Mouse (Mus musculus): Measurements from ENCODE around the gene Gng12. TPM values are rescaled to one million over a fixed set of nuclear protein-coding genes. Genes with fewer than 3 reads are reported as not detected.
"Not testable (repeated sequence)": the region's sequence is repeated elsewhere in the genome, so short reads cannot be mapped to it uniquely, and the experiment has no call there.

Gng12 gene
- polyA plus RNA-seq, 2 experiments, result 11.6 to 32.5 TPM

GRCm38 (mm10) chr6:66864463-66864862 is 31.7 kb upstream of the Gng12 start:
- ATAC-seq (ENCODE audit: insufficient read depth) (no peak), DNase-seq (ENCODE audit: low read depth in 3 of 3, low spot score in 3 of 3) (no peak)
- H3K4me1 ChIP-seq (replicated peaks; ENCODE audit: control insufficient read depth in 2 of 2, insufficient read depth in 2 of 2, low read length in 1 of 2), result no peaks in the 10 kb centered on the region
- H3K4me3 ChIP-seq (ENCODE audit: insufficient read depth in 1 of 2, low read depth in 2 of 2, low read length in 2 of 2), result no peak overlapping the region
- no peaks in the 10 kb centered on the region for H3K27me3 ChIP-seq (ENCODE audit: control insufficient read depth, insufficient read depth, low read length)
- H3K36me3 ChIP-seq (replicated peaks; ENCODE audit: control insufficient read depth, insufficient read depth, low read depth), result no peaks in the 10 kb centered on the region
- H3K27ac ChIP-seq, result no peak overlapping the region
- no peak for TF ChIP-seq CTCF (IDR thresholded peaks at IDR 0.05; ENCODE audit: low read depth)
- no peak for TF ChIP-seq EP300 (IDR thresholded peaks at IDR 0.05; ENCODE audit: low read depth)
- H3K9ac ChIP-seq (replicated peaks), result no peak overlapping the region
- H3K9me3 ChIP-seq (ENCODE audit: control insufficient read depth, low read length), result no peaks in the 10 kb centered on the region
- no peak overlapping the region for H3K4me2 ChIP-seq (ENCODE audit: low read depth)
- 67% methylated on average over 2 of the region's 2 CpGs for WGBS (ENCODE audit: insufficient replicate concordance)

- Histone ChIP-seq H3K9ac (replicated peaks) (no peak overlapping the region), H3K4me2 (ENCODE audit: low read depth) (no peak overlapping the region), H3K4me1 (replicated peaks; ENCODE audit: control insufficient read depth in 2 of 2, insufficient read depth in 2 of 2, low read length in 1 of 2) (no peaks in the 10 kb centered on the region), H3K27me3 (ENCODE audit: control insufficient read depth, insufficient read depth, low read length) (no peaks in the 10 kb centered on the region), H3K27ac (no peak overlapping the region), H3K4me3 (ENCODE audit: insufficient read depth in 1 of 2, low read depth in 2 of 2, low read length in 2 of 2) (no peak overlapping the region), H3K36me3 (replicated peaks; ENCODE audit: control insufficient read depth, insufficient read depth, low read depth) (no peaks in the 10 kb centered on the region), H3K9me3 (ENCODE audit: control insufficient read depth, low read length) (no peaks in the 10 kb centered on the region)
- DNase-seq (ENCODE audit: low read depth in 3 of 3, low spot score in 3 of 3) (no peak), ATAC-seq (ENCODE audit: insufficient read depth) (no peak)
- 84% methylated on average over 1 of the region's 1 CpGs for WGBS (ENCODE audit: insufficient replicate concordance)
- no peak for TF ChIP-seq EP300 (IDR thresholded peaks at IDR 0.05; ENCODE audit: low read depth)
- TF ChIP-seq CTCF (IDR thresholded peaks at IDR 0.05; ENCODE audit: low read depth), result no peak
Measured at GRCm38 (mm10) chr6:66866295-66866694, 29.9 kb upstream of the Gng12 start.

DNA sequence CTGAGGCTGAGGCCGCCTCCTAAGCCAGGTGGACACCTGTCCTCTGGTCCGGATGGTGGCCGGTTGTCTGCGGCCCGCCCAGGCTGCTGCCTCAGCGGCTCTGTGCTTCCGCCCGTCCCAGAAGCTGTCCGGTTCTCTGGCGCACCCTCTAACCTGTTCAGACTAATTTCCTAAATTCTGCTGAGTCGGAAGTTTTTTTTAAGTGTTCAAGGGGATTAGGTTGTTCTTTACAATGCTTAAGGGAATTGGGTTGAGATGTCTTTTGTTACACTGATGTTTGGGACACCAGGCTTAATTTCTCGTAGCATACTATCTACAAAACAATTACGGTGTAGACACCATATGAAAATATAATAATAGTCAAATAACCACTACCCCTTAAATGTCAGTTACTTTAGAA is 19.1 kb upstream of the Gng12 start:
- ATAC-seq (ENCODE audit: insufficient read depth); H3K36me3 ChIP-seq (replicated peaks; ENCODE audit: control insufficient read depth, insufficient read depth, low read depth); DNase-seq (ENCODE audit: low read depth in 3 of 3, low spot score in 3 of 3); H3K4me1 ChIP-seq (replicated peaks; ENCODE audit: control insufficient read depth in 2 of 2, insufficient read depth in 2 of 2, low read length in 1 of 2); H3K4me3 ChIP-seq (ENCODE audit: insufficient read depth in 1 of 2, low read depth in 2 of 2, low read length in 2 of 2); H3K9ac ChIP-seq (replicated peaks); H3K9me3 ChIP-seq (ENCODE audit: control insufficient read depth, low read length); H3K27me3 ChIP-seq (ENCODE audit: control insufficient read depth, insufficient read depth, low read length); H3K27ac ChIP-seq; H3K4me2 ChIP-seq (ENCODE audit: low read depth): not testable (repeated sequence)
- 82% methylated on average over 8 of the region's 13 CpGs for WGBS (ENCODE audit: insufficient replicate concordance)

DNA sequence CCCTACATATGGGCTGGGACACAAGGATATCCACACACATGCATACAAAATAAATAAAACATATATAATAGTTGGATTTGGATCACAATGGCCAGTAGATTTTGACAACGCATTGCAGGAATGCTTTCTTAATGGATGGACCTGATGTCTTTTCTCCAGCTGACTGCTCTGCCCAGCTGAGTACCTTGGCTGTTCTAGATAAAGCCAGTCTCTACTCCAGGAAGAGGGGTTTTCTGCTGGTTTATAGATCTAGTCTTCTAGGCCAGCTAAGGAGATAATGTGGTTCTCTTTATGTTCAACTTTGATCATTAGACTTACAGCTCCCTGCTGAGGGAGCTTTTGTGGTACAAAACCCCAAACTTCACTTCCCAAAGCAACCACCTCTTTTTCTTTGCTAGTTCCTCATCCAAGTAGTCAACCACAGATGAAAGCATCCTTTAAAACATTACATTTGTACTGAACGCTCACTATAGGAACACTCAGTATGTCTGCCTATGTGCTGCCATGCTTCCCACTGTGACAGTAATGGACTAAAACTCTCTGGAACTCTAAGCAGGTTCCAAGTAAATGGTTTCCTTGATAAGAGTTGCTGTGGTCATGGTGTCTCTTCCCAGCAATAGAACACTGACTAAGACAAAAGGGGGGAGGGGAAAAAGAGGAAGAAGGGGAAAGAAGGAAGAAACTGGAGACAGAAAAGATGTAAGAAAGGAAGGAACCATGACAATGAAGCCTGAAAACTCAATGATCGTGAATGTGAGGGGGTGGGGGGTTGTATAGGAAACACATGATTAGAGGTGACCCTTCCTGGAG is 5.6 kb upstream of the Gng12 start:
- no peak for DNase-seq (ENCODE audit: low read depth in 3 of 3, low spot score in 3 of 3)
- no peaks in the 10 kb centered on the region for H3K4me1 ChIP-seq (replicated peaks; ENCODE audit: control insufficient read depth in 2 of 2, insufficient read depth in 2 of 2, low read length in 1 of 2)
- H3K4me3 ChIP-seq (ENCODE audit: insufficient read depth in 1 of 2, low read depth in 2 of 2, low read length in 2 of 2), result no peak overlapping the region
- H3K9ac ChIP-seq (replicated peaks), result no peak overlapping the region
- ATAC-seq (ENCODE audit: insufficient read depth), result no peak
- H3K27me3 ChIP-seq (ENCODE audit: control insufficient read depth, insufficient read depth, low read length), result no peaks in the 10 kb centered on the region
- no peak overlapping the region for H3K4me2 ChIP-seq (ENCODE audit: low read depth)
- no peak overlapping the region for H3K27ac ChIP-seq
- WGBS (ENCODE audit: insufficient replicate concordance), result 47% methylated on average over 3 of the region's 3 CpGs
- H3K9me3 ChIP-seq (ENCODE audit: control insufficient read depth, low read length), result no peaks in the 10 kb centered on the region
- TF ChIP-seq CTCF (IDR thresholded peaks at IDR 0.05; ENCODE audit: low read depth) (no peak), EP300 (IDR thresholded peaks at IDR 0.05; ENCODE audit: low read depth) (no peak)
- H3K36me3 ChIP-seq (replicated peaks; ENCODE audit: control insufficient read depth, insufficient read depth, low read depth), result no peaks in the 10 kb centered on the region

DNA sequence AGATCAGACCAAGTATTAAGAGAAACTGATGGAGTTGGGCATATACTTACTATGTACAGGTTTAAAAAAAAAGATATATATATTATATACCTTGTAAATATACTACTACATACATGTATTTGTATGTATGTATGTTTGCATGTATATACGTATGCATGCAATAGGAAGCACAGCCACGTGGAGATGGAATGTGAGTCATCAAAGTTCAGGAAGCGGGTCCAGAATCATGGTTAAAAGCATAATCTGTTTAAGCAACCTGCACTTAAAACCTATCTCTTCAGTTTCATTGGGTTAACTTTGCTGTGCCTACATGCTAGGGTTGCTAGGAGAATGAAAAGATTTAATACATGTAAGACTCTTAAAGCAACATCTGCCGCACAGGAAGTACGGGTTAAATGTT is 2.2 kb upstream of the Gng12 start:
- ATAC-seq (ENCODE audit: insufficient read depth), result no peak
- Histone ChIP-seq H3K9ac (replicated peaks) (no peak overlapping the region), H3K4me3 (ENCODE audit: insufficient read depth in 1 of 2, low read depth in 2 of 2, low read length in 2 of 2) (no peak overlapping the region), H3K27ac (no peak overlapping the region), H3K4me2 (ENCODE audit: low read depth) (no peak overlapping the region), H3K27me3 (ENCODE audit: control insufficient read depth, insufficient read depth, low read length) (no peaks in the 10 kb centered on the region; the same call in 1 of the 2 replicates), H3K4me1 (replicated peaks; ENCODE audit: control insufficient read depth in 2 of 2, insufficient read depth in 2 of 2, low read length in 1 of 2) (peaks cover 4 to 8% of the 10 kb centered on the region in 2 experiments; a peak in 3 of 4 replicates), H3K36me3 (replicated peaks; ENCODE audit: control insufficient read depth, insufficient read depth, low read depth) (no peaks in the 10 kb centered on the region), H3K9me3 (ENCODE audit: control insufficient read depth, low read length) (no peaks in the 10 kb centered on the region)
- DNase-seq (ENCODE audit: low read depth in 3 of 3, low spot score in 3 of 3), result no peak
- WGBS (ENCODE audit: insufficient replicate concordance), result 68% methylated on average over 5 of the region's 5 CpGs
- TF ChIP-seq CTCF (IDR thresholded peaks at IDR 0.05; ENCODE audit: low read depth), result no peak
- no peak for TF ChIP-seq EP300 (IDR thresholded peaks at IDR 0.05; ENCODE audit: low read depth)

Data from liver, embryonic 14.5 days (tissue).